Mouse (Mus musculus) stomach, postnatal 0 days (tissue): Measurements from ENCODE around the gene Prmt1.

Experiments used
- CTCF ChIP-seq: IDR thresholded peaks from 2 replicates; pipeline ENCODE4 v1.5.1; 2016; ENCODE audit warnings: antibody characterized with exemption, low read depth, mild to moderate bottlenecking, moderate library complexity
- EP300 ChIP-seq: optimal IDR thresholded peaks from 2 replicates; pipeline ENCODE3; 2016; ENCODE audit warnings: antibody characterized with exemption

DNA sequence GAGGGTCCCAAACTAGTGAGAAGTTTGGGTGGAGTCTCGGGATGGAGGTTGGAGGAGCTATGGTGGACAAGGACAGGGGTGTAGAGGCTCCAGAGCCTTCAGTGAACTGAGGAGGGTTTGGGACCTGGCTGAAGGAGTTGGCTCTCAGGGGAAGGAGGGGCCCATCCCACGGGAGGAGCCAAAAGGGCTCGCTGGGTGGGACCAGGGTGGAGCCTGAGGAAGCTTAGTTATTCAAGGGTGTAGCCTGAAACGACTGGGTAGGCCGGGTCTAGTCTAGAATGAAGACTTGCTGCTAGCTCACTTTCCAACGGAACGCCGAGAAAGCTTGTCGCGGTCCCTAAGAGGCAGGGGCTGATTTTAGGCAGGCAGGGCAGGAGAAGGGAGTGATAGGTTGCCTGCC is 34.4 kb downstream of the Prmt1 start:
- TF ChIP-seq CTCF, result no peak
- TF ChIP-seq EP300, result no peak
